Mouse (Mus musculus) urinary bladder, adult 18-20 months (tissue): ENCODE measurements around the gene Slc7a1.

Experiments used
- DNase-seq, 2 experiments: peaks; one replicate each; pipeline ENCODE4 v3.0.0; 2022; ENCODE audit warnings: low spot score in 2 of 2, mixed read lengths in 2 of 2

Slc7a1 gene

DNA sequence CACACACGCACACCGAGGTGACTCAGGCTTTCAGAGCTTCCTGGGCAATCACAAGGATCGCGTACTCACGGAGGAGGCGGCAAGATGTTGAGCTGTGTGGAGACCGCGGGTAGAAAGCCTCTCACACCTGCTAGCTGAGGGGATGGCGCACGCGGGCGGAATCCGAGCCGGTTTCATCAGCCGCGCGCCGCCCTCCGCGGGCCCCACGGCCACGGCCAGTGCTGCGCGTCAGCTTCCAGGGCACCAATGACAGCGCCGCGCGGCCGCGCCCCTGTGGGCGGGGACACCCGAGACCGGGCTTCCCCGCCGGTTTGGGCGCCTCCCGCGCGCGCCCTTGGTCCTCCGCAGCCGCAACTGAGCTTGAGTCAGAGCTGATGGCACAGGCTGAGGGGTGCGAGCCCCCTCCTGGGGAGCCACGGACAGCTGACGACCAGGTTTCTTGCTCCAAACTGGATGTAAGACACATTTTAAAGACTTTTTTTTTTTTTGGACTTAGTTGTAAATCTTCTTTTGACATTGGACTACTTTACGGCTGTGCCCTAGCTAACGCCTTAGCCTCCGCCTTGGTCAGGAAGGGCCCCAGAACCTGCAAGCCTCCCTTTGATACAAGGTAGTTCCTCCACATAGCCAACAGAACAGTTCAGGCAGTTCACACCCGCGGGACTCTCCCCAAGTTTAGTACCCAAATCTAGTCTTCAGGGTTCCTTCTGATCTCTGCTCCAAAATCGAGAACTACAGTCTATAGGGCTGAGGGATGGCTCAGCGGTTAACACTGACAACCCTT, at the start of gene Slc7a1:
Gene Slc7a1, minus strand, starts transcription at position 245 of the 784 bp plus-strand sequence.
- peak; percentile 84 to 88 for DNase-seq

GRCm38 (mm10) chr5:148444974-148445373, 45.3 kb upstream of the Slc7a1 start:
- no peak for DNase-seq

DNA sequence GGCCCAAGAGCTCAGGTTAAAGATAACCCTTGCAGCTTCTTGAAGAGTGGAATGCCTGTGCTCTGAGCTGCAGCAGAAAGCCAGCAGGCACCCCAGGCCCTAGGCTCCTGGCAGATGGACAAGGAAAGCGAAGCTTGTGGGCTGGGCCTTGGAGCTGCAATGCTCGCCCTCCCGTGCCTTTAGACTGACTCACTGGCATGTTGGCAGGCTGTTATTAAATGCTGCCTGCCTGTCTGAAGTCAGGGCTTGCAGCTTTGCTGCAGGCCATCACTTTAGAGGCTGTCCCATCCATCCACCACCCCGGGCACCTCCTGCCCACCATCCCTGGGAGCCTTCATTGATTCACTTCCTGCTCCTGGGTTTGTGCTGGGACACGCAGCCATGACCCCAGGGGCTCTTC, 44.0 kb upstream of the Slc7a1 start:
- DNase-seq: peak in 1 of 2 experiments; percentile 54

GRCm38 (mm10) chr5:148435660-148436059, 36.0 kb upstream of the Slc7a1 start:
- no peak for DNase-seq

DNA sequence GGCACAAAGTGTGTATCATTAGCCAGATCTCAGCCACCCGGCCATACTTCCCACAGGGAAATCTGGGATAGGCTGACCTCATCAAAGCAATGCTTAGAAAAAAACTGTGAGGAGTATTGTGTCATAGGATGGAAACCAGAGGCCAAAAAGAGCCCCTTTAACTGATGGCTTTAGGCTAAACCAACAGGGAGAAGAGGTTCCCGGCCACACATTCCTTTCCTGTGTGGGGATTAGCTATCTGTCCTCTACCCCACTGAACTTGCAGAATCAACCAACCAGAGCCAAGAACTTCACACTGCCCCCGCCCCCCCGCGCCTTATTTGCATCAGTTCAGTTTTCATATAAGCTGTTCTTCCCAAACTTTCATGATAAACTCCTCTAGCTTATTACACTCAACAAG, 32.4 kb upstream of the Slc7a1 start:
- no peak for DNase-seq

DNA sequence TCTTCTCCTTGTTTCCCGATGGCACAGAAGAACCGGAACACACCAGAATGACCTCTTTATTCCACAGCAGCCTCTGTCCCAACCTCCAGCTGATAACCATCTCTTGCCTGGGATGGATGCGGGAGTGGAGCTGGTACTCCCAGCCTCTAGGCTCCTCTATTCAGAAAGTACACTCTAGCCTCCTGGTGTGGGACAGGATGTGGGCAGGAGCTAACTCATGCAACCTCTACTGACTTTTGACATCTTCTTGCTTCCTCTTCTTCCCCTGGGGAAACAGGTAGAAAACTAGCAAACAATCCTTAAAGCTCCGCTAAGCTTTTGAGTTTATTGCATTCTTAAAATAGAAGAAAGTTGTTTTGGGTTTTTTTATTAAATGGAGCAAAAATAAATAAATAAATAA, 29.1 kb upstream of the Slc7a1 start:
- DNase-seq: no peak

GRCm38 (mm10) chr5:148425136-148425535, 25.4 kb upstream of the Slc7a1 start:
- DNase-seq: no peak

- no peak for DNase-seq
These were observed 21.6 kb upstream of the Slc7a1 start for GRCm38 (mm10) chr5:148421326-148421725.

GRCm38 (mm10) chr5:148419112-148419526, 19.4 kb upstream of the Slc7a1 start:
- DNase-seq: peak; percentile 11 to 31

DNA sequence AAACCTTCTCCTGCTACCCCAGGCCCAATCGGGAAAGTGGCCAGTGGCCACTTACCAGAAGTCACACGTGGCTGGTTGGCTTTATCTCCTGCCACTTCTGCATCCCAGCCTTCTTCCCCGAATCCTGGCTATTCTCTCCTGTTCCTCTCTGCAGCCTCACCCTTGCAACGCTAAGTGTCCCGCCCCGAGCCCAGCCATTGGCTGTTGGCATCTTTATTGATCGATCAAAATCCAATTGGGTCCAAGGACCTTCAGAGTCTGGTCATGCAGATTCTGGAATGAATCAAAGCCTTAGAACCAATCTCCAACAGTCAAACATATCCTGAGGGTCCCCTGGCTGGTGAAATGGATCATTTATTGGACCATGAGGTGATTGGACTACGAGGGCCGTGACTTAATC, 18.7 kb upstream of the Slc7a1 start:
- no peak for DNase-seq

GRCm38 (mm10) chr5:148417756-148418155, 18.1 kb upstream of the Slc7a1 start:
- no peak for DNase-seq

GRCm38 (mm10) chr5:148416461-148416860, 16.8 kb upstream of the Slc7a1 start:
- no peak for DNase-seq

GRCm38 (mm10) chr5:148414233-148414632, 14.5 kb upstream of the Slc7a1 start:
- no peak for DNase-seq

DNA sequence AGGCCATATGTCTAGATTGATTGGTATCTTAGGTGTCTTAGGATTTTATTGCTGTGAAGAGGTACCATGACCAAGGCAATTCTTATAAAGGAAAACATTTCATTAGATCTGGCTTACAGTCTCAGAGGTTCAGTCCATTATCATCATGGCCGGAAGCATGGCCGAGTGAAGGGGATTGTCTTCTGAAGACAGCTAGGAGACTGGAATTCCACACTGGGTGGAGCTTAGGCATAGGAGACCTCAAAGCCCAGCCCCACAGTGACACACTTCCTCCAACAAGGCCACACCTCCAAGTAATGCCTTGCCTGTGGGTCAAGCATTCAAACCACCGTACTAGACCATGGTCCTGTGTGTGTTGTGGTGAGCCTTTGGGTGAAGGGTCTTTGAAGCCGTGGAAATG, 12.8 kb upstream of the Slc7a1 start:
- no peak for DNase-seq

- DNase-seq: no peak
These were observed 9.8 kb upstream of the Slc7a1 start for GRCm38 (mm10) chr5:148409465-148409864.

- DNase-seq: no peak
These were observed 7.2 kb upstream of the Slc7a1 start for GRCm38 (mm10) chr5:148406913-148407312.

GRCm38 (mm10) chr5:148404548-148404947, 4.8 kb upstream of the Slc7a1 start:
- DNase-seq: no peak

- no peak for DNase-seq
These were observed 2.9 kb upstream of the Slc7a1 start for GRCm38 (mm10) chr5:148402641-148403040.

DNA sequence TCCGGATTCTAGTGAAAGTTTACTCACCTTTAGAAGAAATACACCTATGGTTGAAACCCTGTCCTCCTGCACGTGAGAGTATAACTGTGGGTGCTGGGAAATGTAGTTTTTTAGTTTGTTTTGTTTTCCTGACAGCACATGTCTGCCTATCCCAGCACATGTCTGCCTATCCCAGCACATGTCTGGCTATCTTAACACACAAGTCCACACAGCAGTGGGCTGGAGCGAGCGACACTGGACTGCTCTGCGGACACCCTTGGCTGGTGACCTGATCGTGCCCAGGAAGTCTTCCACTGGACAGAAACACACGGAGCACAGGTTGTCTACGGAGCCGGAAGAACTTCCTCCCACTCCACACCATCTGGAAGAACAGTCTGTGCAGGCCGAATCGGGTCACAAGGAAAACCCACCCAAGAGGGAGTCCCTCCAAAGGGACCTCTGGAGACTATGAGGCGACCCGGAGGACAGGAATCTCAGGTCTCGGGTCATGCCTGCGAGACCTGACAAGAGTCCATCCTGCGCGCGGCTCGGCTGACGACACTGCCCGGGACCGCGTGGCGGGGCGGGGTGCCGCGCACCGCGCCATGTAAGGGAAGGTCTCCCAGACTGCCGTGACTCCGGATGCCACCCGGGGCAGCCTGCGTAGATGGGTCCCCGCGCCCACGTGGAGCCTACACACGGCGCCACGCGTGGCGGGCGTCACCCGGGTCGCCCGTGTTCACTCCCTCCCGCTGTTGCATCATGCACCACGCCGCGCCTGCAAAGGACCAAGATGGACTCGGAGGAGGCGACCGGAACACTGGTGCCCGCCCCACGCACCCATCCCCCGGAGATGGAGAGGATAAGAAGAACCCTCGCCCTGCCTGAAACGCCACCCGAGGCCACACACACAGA, 691 bp downstream of the Slc7a1 start:
- DNase-seq: peak; percentile 19 to 56

- DNase-seq: no peak
These were observed 1.3 kb downstream of the Slc7a1 start for GRCm38 (mm10) chr5:148398451-148398765.

- DNase-seq: no peak
These were observed 1.8 kb downstream of the Slc7a1 start for GRCm38 (mm10) chr5:148397911-148398310.

- DNase-seq: no peak
These were observed 2.3 kb downstream of the Slc7a1 start for GRCm38 (mm10) chr5:148397418-148397817.

DNA sequence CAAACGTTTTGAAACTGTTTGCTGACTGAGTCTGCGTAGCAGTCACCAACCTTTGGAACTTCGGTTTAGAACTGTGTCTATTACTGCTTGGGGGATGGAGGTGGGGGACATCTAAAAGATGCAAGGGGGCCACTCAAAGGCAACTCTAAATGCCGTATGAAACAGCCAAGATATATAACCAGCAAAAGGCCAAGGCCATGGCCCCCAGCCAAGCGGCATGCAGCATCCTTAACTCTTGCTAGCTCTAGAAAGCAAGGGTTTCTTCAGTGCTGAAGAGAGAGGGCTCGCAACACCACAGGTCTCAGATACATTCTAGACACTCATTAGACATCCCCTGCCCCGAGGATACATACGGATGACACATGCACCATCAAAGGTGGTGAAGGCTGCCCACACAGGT, 6.4 kb downstream of the Slc7a1 start:
- no peak for DNase-seq
